Mouse (Mus musculus): ENCODE results near the gene Dohh. TPM values are rescaled to one million over a fixed set of nuclear protein-coding genes. Genes with fewer than 3 reads are reported as not detected.

Dohh gene
- total RNA-seq, 2 experiments from 2014 or later: 36.5 to 42.5 TPM

Small RNA genes within 50 kb of the gene (microRNA-seq; reads per million reads assigned to microRNA genes)
- gene Mir1191b (1.5 to 2.1 reads per million in 2 experiments), gene Mir6913 (0 to 0.74 reads per million in 2 experiments)

Other genes with a start within 250 kb of the Dohh start
- gene Zbtb7a, start 249.2 kb upstream of the Dohh start, total RNA-seq (2021): 10 to 100 TPM; 22.4 to 27.8 TPM
- gene Pias4, start 216.5 kb upstream of the Dohh start, total RNA-seq (2021): 10 to 100 TPM; 14.0 to 16.3 TPM
- gene Eef2, start 207.8 kb upstream of the Dohh start, total RNA-seq (2021): 100 to 1,000 TPM; 880 to 957 TPM
- 10 to 100 TPM; 21.1 to 23.9 TPM for gene Dapk3, start 201.4 kb upstream of the Dohh start, total RNA-seq (2021)
- not detected for gene 4930442H23Rik, start 200.6 kb upstream of the Dohh start, total RNA-seq (2021)
- gene Nmrk2, start 182.4 kb upstream of the Dohh start, total RNA-seq (2021): 10 to 100 TPM; 44.9 to 76.8 TPM
- gene Atcay, start 153.6 kb upstream of the Dohh start, total RNA-seq (2021): not detected
- gene Zfr2, start 151.3 kb upstream of the Dohh start, total RNA-seq (2021): 1 to 10 TPM; 1.9 TPM
- under 1 TPM in 1 of 2 experiments, not detected in 1; 0.22 TPM for gene Matk, start 131.5 kb upstream of the Dohh start, total RNA-seq (2021)
- 10 to 100 TPM; 90.6 to 91.0 TPM for gene Mrpl54, start 117.5 kb upstream of the Dohh start, total RNA-seq (2021)
- gene Apba3, start 117.5 kb upstream of the Dohh start, total RNA-seq (2021): 100 to 1,000 TPM in 1 of 2 experiments, 10 to 100 TPM in 1; 98.5 to 102 TPM
- not detected for gene Tjp3, start 92.8 kb upstream of the Dohh start, total RNA-seq (2021)
- 10 to 100 TPM; 21.4 to 23.2 TPM for gene Pip5k1c, start 91.5 kb upstream of the Dohh start, total RNA-seq (2021)
- 10 to 100 TPM in 1 of 2 experiments, 1 to 10 TPM in 1; 7.6 to 10.2 TPM for gene Cactin, start 63.3 kb upstream of the Dohh start, total RNA-seq (2021)
- gene Tbxa2r, start 55.7 kb upstream of the Dohh start, total RNA-seq (2021): under 1 TPM; 0.87 to 0.99 TPM
- 1 to 10 TPM; 1.1 to 1.3 TPM for gene Gipc3, start 41.2 kb upstream of the Dohh start, total RNA-seq (2021)
- 10 to 100 TPM; 19.7 to 20.9 TPM for gene Hmg20b, start 33.9 kb upstream of the Dohh start, total RNA-seq (2021)
- gene Mfsd12, start 26.9 kb upstream of the Dohh start, total RNA-seq (2021): 1 to 10 TPM; 2.2 to 2.6 TPM
- under 1 TPM; 0.37 to 0.41 TPM for gene 4930404N11Rik, start 18.6 kb upstream of the Dohh start, total RNA-seq (2021)
- gene Fzr1, start 5.9 kb upstream of the Dohh start, total RNA-seq (2021): 10 to 100 TPM; 14.2 to 15.9 TPM
- gene Gm48551, start within 50 bp of the Dohh start, total RNA-seq (2021): 1 to 10 TPM in 1 of 2 experiments, under 1 TPM in 1; 0.89 to 1.2 TPM
- gene Gm48552, start 4.6 kb downstream of the Dohh start, total RNA-seq (2021): under 1 TPM; 0.59 to 0.77 TPM
- gene Smim24, start 8.6 kb downstream of the Dohh start, total RNA-seq (2021): under 1 TPM; 0.37 to 0.38 TPM
- gene Nfic, start 71.2 kb downstream of the Dohh start, total RNA-seq (2021): 100 to 1,000 TPM; 219 to 237 TPM
- gene Celf5, start 98.3 kb downstream of the Dohh start, total RNA-seq (2021): not detected
- 10 to 100 TPM; 42.1 to 44.9 TPM for gene Ncln, start 112.0 kb downstream of the Dohh start, total RNA-seq (2021)
- 1 to 10 TPM in 1 of 2 experiments, under 1 TPM in 1; 0.46 to 1.5 TPM for gene S1pr4, start 115.7 kb downstream of the Dohh start, total RNA-seq (2021)
- gene Gna15, start 139.8 kb downstream of the Dohh start, total RNA-seq (2021): under 1 TPM in 1 of 2 experiments, not detected in 1; 0.20 TPM
- 10 to 100 TPM; 23.6 TPM for gene Gna11, start 160.8 kb downstream of the Dohh start, total RNA-seq (2021)
- 100 to 1,000 TPM; 847 to 848 TPM for gene Aes, start 175.1 kb downstream of the Dohh start, total RNA-seq (2021)
- 1 to 10 TPM; 4.4 to 4.7 TPM for gene Tle2, start 190.1 kb downstream of the Dohh start, total RNA-seq (2021)
- 1 to 10 TPM; 4.2 to 4.9 TPM for gene Tle6, start 216.6 kb downstream of the Dohh start, total RNA-seq (2021)
- gene BC025920, start 221.8 kb downstream of the Dohh start, total RNA-seq (2021): 1 to 10 TPM; 2.3 TPM
- 1 to 10 TPM; 3.5 to 4.1 TPM for gene Sirt6, start 243.4 kb downstream of the Dohh start, total RNA-seq (2021)
- gene Ankrd24, start 244.1 kb downstream of the Dohh start, total RNA-seq (2021): 1 to 10 TPM; 7.0 to 8.7 TPM

All from gastrocnemius, postnatal 36 days (tissue).